Mouse (Mus musculus): ENCODE results near the gene Stpg3. TPM values are rescaled to one million over a fixed set of nuclear protein-coding genes. Genes with fewer than 3 reads are reported as not detected.

The Stpg3 gene
- polyA plus RNA-seq (2012; ENCODE audit: low replicate concordance): 0.19 TPM in 1 of 2 replicates, not detected in the other

GRCm38 (mm10) chr2:25214444-25214843, at the start of gene Stpg3:
Gene Stpg3 (minus strand): TSS chr2:25214637.

GRCm38 (mm10) chr2:25262291-25262767, 47.9 kb upstream of the Stpg3 start, which contains the start of gene Tprn:
Gene Tprn (plus strand): TSS chr2:25262618.

GRCm38 (mm10) chr2:25255284-25255779, 40.9 kb upstream of the Stpg3 start, which contains the start of gene Tmem203:
Gene Tmem203 (plus strand): TSS chr2:25255439.

GRCm38 (mm10) chr2:25246183-25247072, 32.0 kb upstream of the Stpg3 start, which contains the start of gene AL732309.1:
Gene AL732309.1 (minus strand): TSS chr2:25246863.

GRCm38 (mm10) chr2:25242101-25242506, 27.7 kb upstream of the Stpg3 start, which contains the start of the genes Rnf208 and Cysrt1:
Gene Rnf208 (plus strand): TSS chr2:25242255.
Gene Cysrt1 (minus strand): TSS chr2:25242452.

GRCm38 (mm10) chr2:25236614-25237013, 22.2 kb upstream of the Stpg3 start, which contains the start of gene Rnf224:
Gene Rnf224 (minus strand): TSS chr2:25236787.

GRCm38 (mm10) chr2:25234050-25234449, 19.6 kb upstream of the Stpg3 start, which contains the start of gene Slc34a3:
Gene Slc34a3 (minus strand): TSS chr2:25234364.

GRCm38 (mm10) chr2:25224492-25224765, 10.0 kb upstream of the Stpg3 start, which contains the start of gene Tubb4b:
Gene Tubb4b (minus strand): TSS chr2:25224702.

GRCm38 (mm10) chr2:25218445-25218844, 4.0 kb upstream of the Stpg3 start, which contains the start of gene Fam166a:
Gene Fam166a (plus strand): TSS chr2:25218745.

GRCm38 (mm10) chr2:25211121-25211670, 3.2 kb downstream of the Stpg3 start, which contains the start of gene Nelfb:
Gene Nelfb (minus strand): TSS chr2:25211489.

GRCm38 (mm10) chr2:25196172-25196954, 18.1 kb downstream of the Stpg3 start, which contains the start of gene Tor4a:
Gene Tor4a (minus strand): TSS chr2:25196886.

GRCm38 (mm10) chr2:25180478-25180903, 33.9 kb downstream of the Stpg3 start, which contains the start of gene Nrarp:
Gene Nrarp (plus strand): TSS chr2:25180758.

Other genes with a start within 250 kb of the Stpg3 start
- gene Mrpl41, start 239.5 kb downstream of the Stpg3 start, polyA plus RNA-seq (2012; ENCODE audit: low replicate concordance): 6.8 and 41.9 TPM in 2 replicates
- gene Pnpla7, start 238.6 kb downstream of the Stpg3 start, polyA plus RNA-seq (2012; ENCODE audit: low replicate concordance): 16.1 and 17.4 TPM in 2 replicates
- 24.0 and 47.9 TPM in 2 replicates for gene Nsmf, start 160.3 kb downstream of the Stpg3 start, polyA plus RNA-seq (2012; ENCODE audit: low replicate concordance)
- gene Entpd8, start 134.3 kb downstream of the Stpg3 start, polyA plus RNA-seq (2012; ENCODE audit: low replicate concordance): not detected in 2 replicates
- gene Noxa1, start 119.5 kb downstream of the Stpg3 start, polyA plus RNA-seq (2012; ENCODE audit: low replicate concordance): 0.07 and 0.45 TPM in 2 replicates
- gene Nrarp, start 33.9 kb downstream of the Stpg3 start, polyA plus RNA-seq (2012; ENCODE audit: low replicate concordance): 10.2 and 19.3 TPM in 2 replicates
- 52.8 and 77.9 TPM in 2 replicates for gene Tor4a, start 17.8 kb downstream of the Stpg3 start, polyA plus RNA-seq (2012; ENCODE audit: low replicate concordance)
- gene Nelfb, start 3.1 kb downstream of the Stpg3 start, polyA plus RNA-seq (2012; ENCODE audit: low replicate concordance): 30.0 and 35.5 TPM in 2 replicates
- gene Fam166a, start 4.1 kb upstream of the Stpg3 start, polyA plus RNA-seq (2012; ENCODE audit: low replicate concordance): 0.13 TPM in 1 of 2 replicates, not detected in the other
- 38.7 and 174 TPM in 2 replicates for gene Tubb4b, start 10.1 kb upstream of the Stpg3 start, polyA plus RNA-seq (2012; ENCODE audit: low replicate concordance)
- gene Slc34a3, start 19.7 kb upstream of the Stpg3 start, polyA plus RNA-seq (2012; ENCODE audit: low replicate concordance): not detected in 2 replicates
- gene Rnf224, start 22.1 kb upstream of the Stpg3 start, polyA plus RNA-seq (2012; ENCODE audit: low replicate concordance): 0.13 TPM in 1 of 2 replicates, not detected in the other
- gene Rnf208, start 27.6 kb upstream of the Stpg3 start, polyA plus RNA-seq (2012; ENCODE audit: low replicate concordance): 1.9 and 6.1 TPM in 2 replicates
- gene Cysrt1, start 27.8 kb upstream of the Stpg3 start, polyA plus RNA-seq (2012; ENCODE audit: low replicate concordance): not detected in 2 replicates
- gene AL732309.1, start 32.2 kb upstream of the Stpg3 start, polyA plus RNA-seq (2012; ENCODE audit: low replicate concordance): 2.6 and 4.1 TPM in 2 replicates
- gene Tmem203, start 40.8 kb upstream of the Stpg3 start, polyA plus RNA-seq (2012; ENCODE audit: low replicate concordance): 12.0 and 24.1 TPM in 2 replicates
- gene Tprn, start 48.0 kb upstream of the Stpg3 start, polyA plus RNA-seq (2012; ENCODE audit: low replicate concordance): 25.3 and 55.9 TPM in 2 replicates
- 76.2 and 82.8 TPM in 2 replicates for gene Ssna1, start 57.8 kb upstream of the Stpg3 start, polyA plus RNA-seq (2012; ENCODE audit: low replicate concordance)
- gene Anapc2, start 57.8 kb upstream of the Stpg3 start, polyA plus RNA-seq (2012; ENCODE audit: low replicate concordance): 19.8 and 24.6 TPM in 2 replicates
- not detected in 2 replicates for gene Tmem210, start 73.5 kb upstream of the Stpg3 start, polyA plus RNA-seq (2012; ENCODE audit: low replicate concordance)
- gene Lrrc26, start 75.3 kb upstream of the Stpg3 start, polyA plus RNA-seq (2012; ENCODE audit: low replicate concordance): not detected in 2 replicates
- gene Grin1, start 104.5 kb upstream of the Stpg3 start, polyA plus RNA-seq (2012; ENCODE audit: low replicate concordance): 0.03 TPM in 2 replicates
- 24.2 and 25.3 TPM in 2 replicates for gene Man1b1, start 117.7 kb upstream of the Stpg3 start, polyA plus RNA-seq (2012; ENCODE audit: low replicate concordance)
- 6.8 and 11.7 TPM in 2 replicates for gene Dpp7, start 141.7 kb upstream of the Stpg3 start, polyA plus RNA-seq (2012; ENCODE audit: low replicate concordance)
- 20.6 and 22.9 TPM in 2 replicates for gene Uap1l1, start 151.0 kb upstream of the Stpg3 start, polyA plus RNA-seq (2012; ENCODE audit: low replicate concordance)
- 6.3 and 11.6 TPM in 2 replicates for gene Sapcd2, start 157.7 kb upstream of the Stpg3 start, polyA plus RNA-seq (2012; ENCODE audit: low replicate concordance)
- gene Entpd2, start 181.2 kb upstream of the Stpg3 start, polyA plus RNA-seq (2012; ENCODE audit: low replicate concordance): 0.10 TPM in 1 of 2 replicates, not detected in the other
- gene Npdc1, start 184.7 kb upstream of the Stpg3 start, polyA plus RNA-seq (2012; ENCODE audit: low replicate concordance): 3.8 and 4.4 TPM in 2 replicates
- gene Fut7, start 208.6 kb upstream of the Stpg3 start, polyA plus RNA-seq (2012; ENCODE audit: low replicate concordance): 4.5 and 10.9 TPM in 2 replicates
- gene Abca2, start 214.1 kb upstream of the Stpg3 start, polyA plus RNA-seq (2012; ENCODE audit: low replicate concordance): 32.3 and 48.6 TPM in 2 replicates
- gene Clic3, start 242.2 kb upstream of the Stpg3 start, polyA plus RNA-seq (2012; ENCODE audit: low replicate concordance): not detected in 2 replicates
- 82.6 and 103 TPM in 2 replicates for gene Paxx, start 246.5 kb upstream of the Stpg3 start, polyA plus RNA-seq (2012; ENCODE audit: low replicate concordance)

Measured in hematopoietic multipotent progenitor cell, adult 10-12 weeks (in vitro differentiated cells).